Comparison of ENCODE assay signal across 8 mouse cellular contexts in genomic region chr1:185546346-185546745, GRCm38 (mm10).
DNase-seq lines count a peak whose midpoint lies in the region; ATAC-seq lines count a peak whose summit lies in the region.

No protein-coding gene starts in this region.

- peak; percentile 13 for DNase-seq in kidney, adult 9 months
- DNase-seq in NIH3T3 (ENCODE audit: low read depth) = peak; percentile 68
- DNase-seq in lung, postnatal 14 days = peak; percentile 4
- no peak for DNase-seq in thymus, postnatal 14 days
- no peak for DNase-seq in spleen, postnatal 10 days (ENCODE audit: low spot score in 2 of 2)
- no peak for DNase-seq in right cerebral cortex, postnatal 25 days

- H3K9me3 ChIP-seq in kidney, embryonic 14.5 days (ENCODE audit: control insufficient read depth, low read length) = peaks cover 6% of the 10 kb centered on the region; the same call in 1 of the 2 replicates
- no peaks in the 10 kb centered on the region for H3K9me3 ChIP-seq in embryonic facial prominence, embryonic 13.5 days

- no peak overlapping the region for H3K9ac ChIP-seq in kidney, embryonic 14.5 days (ENCODE audit: low read depth, low read length)
- H3K9ac ChIP-seq in embryonic facial prominence, embryonic 13.5 days = peak overlapping the region; percentile 21; the same call in 1 of the 2 replicates

- H3K4me3 ChIP-seq in kidney, embryonic 14.5 days (ENCODE audit: low read length) = no peak overlapping the region
- no peak overlapping the region for H3K4me3 ChIP-seq in embryonic facial prominence, embryonic 13.5 days

- ATAC-seq in kidney, embryonic 14.5 days (ENCODE audit: low FRiP score, low TSS enrichment) = no peak
- no peak for ATAC-seq in embryonic facial prominence, embryonic 13.5 days (ENCODE audit: insufficient number of reproducible peaks, insufficient read depth, low FRiP score, low TSS enrichment, low read depth)

- no peak overlapping the region for H3K27ac ChIP-seq in kidney, embryonic 14.5 days (ENCODE audit: low read depth, low read length)
- H3K27ac ChIP-seq in embryonic facial prominence, embryonic 13.5 days = peak overlapping the region; percentile 75

- H3K36me3 ChIP-seq in kidney, embryonic 14.5 days (ENCODE audit: control insufficient read depth, insufficient read depth, low read length) = no peaks in the 10 kb centered on the region
- no peaks in the 10 kb centered on the region for H3K36me3 ChIP-seq in embryonic facial prominence, embryonic 13.5 days

- no peaks in the 10 kb centered on the region for H3K27me3 ChIP-seq in kidney, embryonic 14.5 days (ENCODE audit: control insufficient read depth, insufficient read depth, low read length)
- H3K27me3 ChIP-seq in embryonic facial prominence, embryonic 13.5 days = peaks cover 8% of the 10 kb centered on the region; the same call in 1 of the 2 replicates

- H3K4me2 ChIP-seq in kidney, embryonic 14.5 days (replicated peaks; ENCODE audit: low read depth, low read length) = no peak overlapping the region
- no peak overlapping the region for H3K4me2 ChIP-seq in embryonic facial prominence, embryonic 13.5 days

- no peaks in the 10 kb centered on the region for H3K4me1 ChIP-seq in kidney, embryonic 14.5 days (ENCODE audit: control insufficient read depth, insufficient read depth, low read length)
- H3K4me1 ChIP-seq in embryonic facial prominence, embryonic 13.5 days = peaks cover 16% of the 10 kb centered on the region

Comparison
In these comparisons a context has a peak if more than half of its experiments do, and no peak if none do; other contexts are left out.
1. DNase-seq: peak in kidney, adult 9 months (single experiment), NIH3T3 (single experiment) and lung, postnatal 14 days (single experiment); none in thymus, postnatal 14 days (single experiment), spleen, postnatal 10 days (0 of 2) and right cerebral cortex, postnatal 25 days (single experiment).